Mouse (Mus musculus) stomach, postnatal 0 days (tissue): ENCODE data around the gene Tbcel. TPM values are rescaled to one million over a fixed set of nuclear protein-coding genes. Genes with fewer than 3 reads are reported as not detected.

ENCODE experiments used
- ATAC-seq: fragments of 200-750 bp; cut with Nextera tagmentation; 2 replicates; pipeline ENCODE4 v1.8.0; 2017; ENCODE audit not compliant: low FRiP score, low TSS enrichment
- DNase-seq: peaks from one replicate; pipeline ENCODE4 v3.0.0-alpha.2; 2016; ENCODE audit warnings: low spot score
- H3K27ac ChIP-seq: fragments of 300-500 bp; sonication (generic); replicated peaks from 2 replicates; pipeline ENCODE4 v1.5.1; 2014; ENCODE audit warnings: mild to moderate bottlenecking, control low read depth
- H3K27me3 ChIP-seq: fragments of 300-500 bp; sonication (generic); 2 replicates; pipeline ENCODE4 v1.6.1; 2014; ENCODE audit warnings: low read length; ENCODE audit not compliant: control insufficient read depth, insufficient read depth
- H3K36me3 ChIP-seq: fragments of 300-500 bp; sonication (generic); 2 replicates; pipeline ENCODE4 v1.6.1; 2014; ENCODE audit warnings: low read length, mixed read lengths; ENCODE audit not compliant: control insufficient read depth, insufficient read depth
- H3K4me1 ChIP-seq: fragments of 300-500 bp; sonication (generic); replicated peaks from 2 replicates; pipeline ENCODE4 v1.6.1; 2014; ENCODE audit warnings: antibody characterized with exemption; ENCODE audit not compliant: control insufficient read depth, insufficient read depth
- H3K4me2 ChIP-seq: fragments of 300-500 bp; sonication (generic); replicated peaks from 2 replicates; pipeline ENCODE4 v1.6.1; 2014; ENCODE audit warnings: low read depth, mild to moderate bottlenecking, control low read depth, moderate library complexity
- H3K4me3 ChIP-seq: fragments of 300-500 bp; sonication (generic); 2 replicates; pipeline ENCODE4 v1.5.1; 2014; ENCODE audit warnings: low read depth, low read length, control low read depth
- H3K9ac ChIP-seq: fragments of 300-500 bp; sonication (generic); 2 replicates; pipeline ENCODE4 v1.6.1; 2014; ENCODE audit warnings: mild to moderate bottlenecking, low read length, control low read depth, mixed read lengths
- H3K9me3 ChIP-seq: fragments of 300-500 bp; sonication (generic); 2 replicates; pipeline ENCODE4 v1.6.1; 2016; ENCODE audit warnings: low read length; ENCODE audit not compliant: control insufficient read depth
- CTCF ChIP-seq: IDR thresholded peaks from 2 replicates; pipeline ENCODE4 v1.5.1; 2016; ENCODE audit warnings: antibody characterized with exemption, low read depth, mild to moderate bottlenecking, moderate library complexity
- EP300 ChIP-seq: optimal IDR thresholded peaks from 2 replicates; pipeline ENCODE3; 2016; ENCODE audit warnings: antibody characterized with exemption
- WGBS: fragments of 180-500 bp; shearing (Covaris S2); extraction: QIAGEN DNeasy Blood & Tissue Kit; methylation state at CpG from one replicate; pipeline ENCODE4 v1.1.7; 2014; 5-methylcytosine and 5-hydroxymethylcytosine counted together
- polyA plus RNA-seq: library from polyadenylated mRNA; unstranded; fragments of >200 nt; fragmentation: Nextera tagmentation; extraction: Ambion mirVana; gene quantifications from 2 replicates; pipeline ENCODE4 v1.2.1, GENCODE M21; 2015

Tbcel gene
- polyA plus RNA-seq, 1 experiment from 2014 or later: 3.0 TPM

DNA sequence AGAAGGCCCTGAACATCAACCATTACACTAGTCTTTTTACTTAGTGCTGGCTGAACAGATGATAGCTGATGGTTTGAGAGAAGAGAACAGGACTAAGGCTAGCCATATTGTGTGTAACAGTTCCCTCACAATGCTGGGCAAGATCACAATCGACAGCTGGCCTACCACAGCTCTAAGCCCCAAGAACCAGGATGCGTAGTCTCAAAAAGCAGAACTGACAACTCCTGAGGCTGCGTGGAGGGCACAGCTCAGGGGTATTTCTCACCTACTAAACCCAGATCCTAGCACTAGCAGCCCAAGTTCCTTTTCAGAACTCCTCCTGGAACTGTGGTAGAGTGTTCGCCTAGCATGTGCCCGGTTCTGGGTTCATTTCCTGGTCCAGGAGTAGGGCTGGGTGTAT, 39.2 kb downstream of the Tbcel start:
- no peak overlapping the region for H3K27ac ChIP-seq
- no peak overlapping the region for H3K9ac ChIP-seq
- H3K36me3 ChIP-seq: no peaks in the 10 kb centered on the region
- DNase-seq: no peak
- 89% methylated on average over 5 of the region's 5 CpGs for WGBS
- ATAC-seq: no peak
- no peaks in the 10 kb centered on the region for H3K27me3 ChIP-seq
- H3K4me2 ChIP-seq: no peak overlapping the region
- no peaks in the 10 kb centered on the region for H3K9me3 ChIP-seq
- no peak overlapping the region for H3K4me3 ChIP-seq
- no peak for TF ChIP-seq EP300
- no peak for TF ChIP-seq CTCF
- H3K4me1 ChIP-seq: peaks cover 8% of the 10 kb centered on the region

DNA sequence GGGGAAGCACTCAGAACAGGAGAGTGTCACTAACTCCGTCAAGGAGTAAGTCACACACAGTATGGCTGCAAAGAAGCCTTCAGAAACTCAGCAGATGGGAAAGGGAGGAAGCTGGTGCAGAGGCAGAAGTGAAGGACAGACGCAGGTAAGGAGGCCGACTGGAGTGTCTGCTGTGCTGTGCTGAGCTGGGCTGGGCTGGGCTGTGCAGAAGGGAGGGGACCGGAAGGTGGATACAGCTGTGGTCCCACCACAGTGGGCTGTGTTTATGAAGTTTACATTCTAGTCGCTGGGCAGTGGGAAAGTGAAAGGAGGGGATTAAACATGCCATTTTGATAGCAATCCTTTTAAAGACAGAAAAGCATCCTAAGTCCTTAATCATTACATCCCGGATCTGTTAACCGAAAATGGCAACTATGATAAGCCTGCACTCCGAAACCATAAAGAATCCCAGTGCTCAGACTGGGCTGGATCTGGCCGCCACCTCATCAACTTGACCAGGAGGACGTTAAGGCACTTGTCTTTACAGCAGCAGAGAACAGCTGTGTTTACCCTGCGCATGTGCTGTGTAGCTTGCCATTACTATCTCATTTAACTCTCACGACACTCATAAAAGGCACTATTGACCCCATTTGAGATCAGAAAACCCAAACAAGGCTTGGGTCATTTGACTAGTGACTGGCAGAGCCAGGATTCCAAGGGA, 40.3 kb downstream of the Tbcel start:
- Histone ChIP-seq H3K4me2 (no peak overlapping the region), H3K4me1 (peaks cover 8% of the 10 kb centered on the region), H3K9me3 (no peaks in the 10 kb centered on the region), H3K4me3 (no peak overlapping the region), H3K27ac (no peak overlapping the region), H3K27me3 (no peaks in the 10 kb centered on the region), H3K9ac (no peak overlapping the region), H3K36me3 (no peaks in the 10 kb centered on the region)
- DNase-seq (no peak), ATAC-seq (no peak)
- TF ChIP-seq EP300 (no peak), CTCF (no peak)
- WGBS: 42% methylated on average over 12 of the region's 12 CpGs

DNA sequence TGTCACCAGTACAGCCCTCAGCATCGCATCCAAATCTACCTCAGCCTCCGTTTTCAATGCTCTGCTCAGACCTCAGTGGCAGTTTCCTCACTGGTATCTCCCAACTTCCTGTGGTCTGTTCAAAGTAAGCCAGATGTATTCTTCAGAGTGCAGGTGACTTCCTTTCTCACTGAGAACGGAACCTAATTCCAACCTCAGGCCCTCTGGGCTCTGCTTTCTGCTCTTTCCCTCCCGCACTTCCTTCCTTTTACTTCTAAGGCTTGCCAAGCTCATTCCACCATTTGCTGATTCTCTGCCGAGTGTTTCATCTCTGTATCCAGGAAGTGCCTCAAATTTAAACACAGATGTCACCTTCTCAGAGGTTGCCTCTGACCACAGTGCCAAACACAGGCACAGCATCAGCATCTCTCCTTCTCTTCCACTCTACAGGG, 41.9 kb downstream of the Tbcel start:
- Histone ChIP-seq H3K36me3 (no peaks in the 10 kb centered on the region), H3K27me3 (no peaks in the 10 kb centered on the region), H3K9ac (no peak overlapping the region), H3K27ac (no peak overlapping the region), H3K4me3 (no peak overlapping the region), H3K4me2 (no peak overlapping the region), H3K4me1 (peaks cover 8% of the 10 kb centered on the region; the same call in 1 of the 2 replicates), H3K9me3 (no peaks in the 10 kb centered on the region)
- WGBS: 61% methylated on average over 5 of the region's 5 CpGs
- no peak for ATAC-seq
- DNase-seq: no peak
- TF ChIP-seq CTCF (no peak), EP300 (no peak)

DNA sequence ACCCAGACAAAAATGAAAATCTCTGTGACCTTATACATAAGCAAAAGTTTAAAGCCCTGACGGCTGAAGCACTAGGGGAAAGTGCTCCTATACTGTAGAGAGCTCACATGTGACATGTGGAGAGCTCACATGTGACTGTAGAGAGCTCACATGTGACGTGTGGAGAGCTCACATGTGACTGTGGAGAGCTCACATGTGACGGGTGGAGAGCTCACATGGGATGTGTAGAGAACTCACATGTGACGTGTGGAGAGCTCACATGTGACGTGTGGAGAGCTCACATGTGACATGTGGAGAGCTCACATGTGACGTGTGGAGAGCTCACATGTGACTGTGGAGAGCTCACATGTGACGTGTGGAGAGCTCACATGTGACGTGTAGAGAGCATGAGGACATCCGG, 43.4 kb downstream of the Tbcel start:
- Histone ChIP-seq H3K4me3 (no peak overlapping the region), H3K27ac (no peak overlapping the region), H3K36me3 (no peaks in the 10 kb centered on the region), H3K4me1 (0 out of 2 replicates have a peak, but pooled peaks cover 7% of the 10 kb centered on the region), H3K4me2 (no peak overlapping the region), H3K9me3 (no peaks in the 10 kb centered on the region), H3K9ac (no peak overlapping the region), H3K27me3 (no peaks in the 10 kb centered on the region)
- WGBS: 85% methylated on average over 9 of the region's 9 CpGs
- ATAC-seq (no peak), DNase-seq (no peak)
- TF ChIP-seq EP300: no peak
- TF ChIP-seq CTCF: no peak

DNA sequence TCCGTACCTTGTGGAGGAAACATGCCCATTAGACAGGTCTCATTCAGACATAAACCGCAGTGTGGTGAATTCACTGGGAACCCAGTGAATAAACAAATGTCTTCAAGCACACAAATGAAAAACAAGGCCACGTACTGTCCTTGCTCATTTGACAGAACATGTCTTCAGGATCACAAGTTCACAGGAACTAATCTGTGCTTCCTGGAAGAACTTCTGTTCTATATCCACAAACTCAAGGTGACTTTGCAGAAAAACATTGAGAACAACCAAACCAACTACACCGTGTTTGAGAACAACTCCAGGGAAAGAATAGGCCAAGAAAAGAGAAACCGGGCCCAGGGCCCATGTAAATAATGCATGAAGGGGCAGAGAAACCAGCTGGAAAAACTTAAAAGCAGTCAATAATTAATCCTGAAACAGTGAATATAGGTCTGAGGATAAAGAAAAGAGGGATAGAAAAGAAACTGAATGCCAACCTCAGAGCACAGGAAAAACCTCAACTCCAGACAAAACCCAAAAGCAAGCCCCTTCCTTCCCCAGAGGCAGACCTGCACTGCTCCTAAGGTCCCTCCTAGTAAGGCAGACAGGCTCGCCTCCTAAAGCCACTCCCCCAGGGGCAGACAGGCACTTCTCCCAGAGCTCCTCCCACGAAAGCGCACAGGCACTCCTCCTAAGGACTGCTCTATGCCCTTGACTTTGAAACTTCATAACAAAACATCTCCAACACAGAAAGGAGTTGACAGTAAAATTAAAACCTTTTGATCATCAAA, 44.2 kb downstream of the Tbcel start:
- no peak overlapping the region for H3K9ac ChIP-seq
- DNase-seq (peak; percentile 79), ATAC-seq (peak; percentile 90)
- H3K27ac ChIP-seq: peak overlapping the region; percentile 46
- H3K4me1 ChIP-seq: 0 out of 2 replicates have a peak, but pooled peaks cover 7% of the 10 kb centered on the region
- no peaks in the 10 kb centered on the region for H3K27me3 ChIP-seq
- H3K36me3 ChIP-seq: no peaks in the 10 kb centered on the region
- WGBS: 36% methylated on average over 8 of the region's 8 CpGs
- H3K9me3 ChIP-seq: no peaks in the 10 kb centered on the region
- TF ChIP-seq CTCF (no peak), EP300 (no peak)
- no peak overlapping the region for H3K4me2 ChIP-seq
- H3K4me3 ChIP-seq: no peak overlapping the region

DNA sequence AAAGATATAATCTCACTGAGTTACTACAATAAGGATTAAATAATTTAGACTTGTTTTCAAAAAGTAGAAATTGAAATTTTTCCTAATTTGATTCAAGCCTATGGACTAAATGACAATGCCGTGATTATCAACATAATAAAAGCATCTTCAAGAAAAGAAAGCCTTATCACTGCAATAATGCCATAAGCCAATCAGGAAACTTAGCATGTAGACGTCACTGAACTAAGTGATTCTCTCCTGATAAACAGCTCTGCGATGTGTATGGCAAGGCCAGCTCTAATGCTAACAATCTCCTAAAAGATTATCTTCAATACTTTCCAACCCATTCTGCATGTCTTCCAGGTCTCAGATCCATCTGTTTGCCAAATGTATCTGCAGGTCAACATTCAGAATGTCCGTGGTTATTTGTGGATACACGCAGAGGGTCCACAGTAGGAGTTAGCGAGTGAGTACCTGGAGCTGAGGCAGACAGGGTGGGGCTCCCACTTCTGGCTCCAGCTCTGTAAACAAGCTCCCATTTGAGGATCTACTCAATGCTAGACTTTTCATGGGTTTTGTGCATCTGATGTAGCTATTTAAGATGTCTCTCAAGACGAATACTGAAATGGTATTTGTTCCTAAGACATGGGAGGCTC, 44.9 kb downstream of the Tbcel start:
- Histone ChIP-seq H3K27ac (peak overlapping the region; percentile 46), H3K4me3 (no peak overlapping the region), H3K27me3 (no peaks in the 10 kb centered on the region), H3K36me3 (no peaks in the 10 kb centered on the region), H3K4me2 (no peak overlapping the region), H3K4me1 (0 out of 2 replicates have a peak, but pooled peaks cover 7% of the 10 kb centered on the region), H3K9me3 (no peaks in the 10 kb centered on the region), H3K9ac (no peak overlapping the region)
- WGBS: 62% methylated on average over 7 of the region's 7 CpGs
- TF ChIP-seq CTCF: no peak
- no peak for TF ChIP-seq EP300
- ATAC-seq (no peak), DNase-seq (no peak)
